Mouse (Mus musculus): ENCODE results near the gene Cox5a.
A peak's percentile ranks its signal among the peaks of the same experiment; 100 is the strongest.

- peak; percentile 99 for TF ChIP-seq CTCF (IDR thresholded peaks at IDR 0.05; ENCODE audit: low read depth)
- TF ChIP-seq EP300 (IDR thresholded peaks at IDR 0.05; ENCODE audit: low read depth) = no peak
These were observed 35.3 kb upstream of the Cox5a start for GRCm38 (mm10) chr9:57485774-57486173.

Measured in liver, postnatal 0 days (tissue).